Mouse (Mus musculus): ENCODE measurements around the gene Hist1h2bg. TPM values are rescaled to one million over a fixed set of nuclear protein-coding genes. Genes with fewer than 3 reads are reported as not detected.

Hist1h2bg gene
- total RNA-seq (2022) = 10 to 100 TPM; 18.1 to 34.4 (median 24.0) TPM

DNA sequence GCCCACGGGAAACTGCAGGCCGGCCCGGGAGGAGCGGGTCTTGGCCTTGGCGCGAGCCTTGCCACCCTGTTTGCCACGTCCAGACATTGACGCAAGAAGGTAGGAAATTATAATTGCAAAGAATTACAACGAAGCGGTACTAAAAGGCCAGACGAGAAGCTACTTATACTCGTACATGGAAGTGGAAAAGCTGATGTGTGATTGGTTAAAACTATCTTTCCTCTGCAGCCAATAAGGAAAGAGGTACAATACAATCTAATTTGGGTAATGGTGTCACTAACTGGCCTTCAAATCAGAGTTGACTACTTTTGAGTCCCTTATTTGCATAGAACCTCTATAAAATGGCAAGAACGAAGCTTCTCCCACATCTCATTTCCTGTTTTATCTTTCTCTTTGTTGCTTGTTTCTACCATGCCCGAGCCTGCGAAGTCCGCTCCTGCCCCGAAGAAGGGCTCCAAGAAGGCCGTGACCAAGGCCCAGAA is at the start of gene Hist1h2bg, which contains the start of gene Hist1h2ae:
TSS of gene Hist1h2bg (plus strand) at position 375 of the 482 bp plus-strand sequence.
TSS of gene Hist1h2ae (minus strand) at position 199 of the 482 bp plus-strand sequence.
- peak; percentile 93 for DNase-seq (ENCODE audit: low spot score)

- DNase-seq (ENCODE audit: low spot score) = peak; percentile 84
These were observed 49.5 kb upstream of the Hist1h2bg start for GRCm38 (mm10) chr13:23521703-23522102.

- DNase-seq (ENCODE audit: low spot score) = no peak
These were observed 47.2 kb upstream of the Hist1h2bg start for GRCm38 (mm10) chr13:23523976-23524375.

DNA sequence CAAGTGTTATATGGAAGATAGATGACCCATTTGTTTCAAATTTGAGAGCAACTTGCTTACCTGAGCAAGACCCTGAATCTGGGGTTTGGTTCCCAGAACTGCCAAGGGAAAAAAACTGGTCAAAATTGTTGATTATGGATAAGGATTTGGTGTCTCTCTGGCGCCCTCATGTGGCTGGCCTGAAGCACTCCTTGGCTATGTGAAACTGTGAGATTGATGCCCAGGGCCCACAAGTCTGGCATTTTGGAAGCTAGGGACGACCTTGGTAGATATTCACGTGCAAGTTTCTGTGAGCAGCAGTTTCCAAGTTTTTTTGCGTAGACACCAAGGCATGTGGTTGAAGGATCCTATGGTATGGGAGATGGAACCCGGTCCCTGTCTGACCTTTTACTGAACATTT is 46.5 kb upstream of the Hist1h2bg start:
- DNase-seq (ENCODE audit: low spot score) = peak; percentile 54

DNA sequence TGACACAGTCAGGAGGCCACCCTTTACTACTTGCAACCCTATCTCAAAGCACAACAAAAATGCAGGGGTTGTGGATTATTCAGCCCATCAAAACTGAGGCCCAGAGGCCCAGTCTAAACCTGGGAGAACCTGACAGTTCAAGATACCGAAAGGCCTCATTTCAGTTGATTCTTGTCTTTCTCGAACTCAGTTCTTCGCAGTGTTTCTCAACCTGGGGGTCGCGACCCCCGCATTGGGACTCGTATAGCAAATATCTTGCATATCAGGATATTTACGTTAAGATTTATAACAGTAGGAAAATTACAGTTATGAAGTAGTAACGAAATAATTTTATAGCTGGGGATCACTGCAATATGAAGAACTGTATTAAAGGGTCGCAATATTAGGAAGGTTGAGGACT is 45.3 kb upstream of the Hist1h2bg start:
- DNase-seq (ENCODE audit: low spot score) = no peak

DNA sequence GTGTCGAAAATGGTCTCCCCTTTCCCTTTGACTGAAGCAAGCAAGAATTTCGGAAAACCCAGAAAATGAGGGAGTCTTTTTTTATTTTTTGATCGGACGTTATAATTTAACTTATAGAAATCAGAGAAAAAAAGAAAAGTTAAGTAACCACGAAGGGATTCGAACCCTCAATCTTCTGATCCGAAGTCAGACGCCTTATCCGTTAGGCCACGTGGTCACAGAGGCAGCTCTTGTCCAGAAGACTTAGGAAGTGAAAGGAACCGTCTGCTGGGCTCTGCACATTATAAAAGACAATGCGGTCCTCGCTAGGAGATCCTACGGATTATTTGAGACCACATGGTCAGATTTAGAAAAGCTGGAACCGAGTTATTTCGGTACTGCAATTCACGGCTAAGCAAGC is 44.9 kb upstream of the Hist1h2bg start:
- DNase-seq (ENCODE audit: low spot score) = peak; percentile 94

GRCm38 (mm10) chr13:23529005-23529404 is 42.2 kb upstream of the Hist1h2bg start:
- DNase-seq (ENCODE audit: low spot score) = no peak

GRCm38 (mm10) chr13:23529480-23530165 is 41.6 kb upstream of the Hist1h2bg start:
- DNase-seq (ENCODE audit: low spot score) = no peak

DNA sequence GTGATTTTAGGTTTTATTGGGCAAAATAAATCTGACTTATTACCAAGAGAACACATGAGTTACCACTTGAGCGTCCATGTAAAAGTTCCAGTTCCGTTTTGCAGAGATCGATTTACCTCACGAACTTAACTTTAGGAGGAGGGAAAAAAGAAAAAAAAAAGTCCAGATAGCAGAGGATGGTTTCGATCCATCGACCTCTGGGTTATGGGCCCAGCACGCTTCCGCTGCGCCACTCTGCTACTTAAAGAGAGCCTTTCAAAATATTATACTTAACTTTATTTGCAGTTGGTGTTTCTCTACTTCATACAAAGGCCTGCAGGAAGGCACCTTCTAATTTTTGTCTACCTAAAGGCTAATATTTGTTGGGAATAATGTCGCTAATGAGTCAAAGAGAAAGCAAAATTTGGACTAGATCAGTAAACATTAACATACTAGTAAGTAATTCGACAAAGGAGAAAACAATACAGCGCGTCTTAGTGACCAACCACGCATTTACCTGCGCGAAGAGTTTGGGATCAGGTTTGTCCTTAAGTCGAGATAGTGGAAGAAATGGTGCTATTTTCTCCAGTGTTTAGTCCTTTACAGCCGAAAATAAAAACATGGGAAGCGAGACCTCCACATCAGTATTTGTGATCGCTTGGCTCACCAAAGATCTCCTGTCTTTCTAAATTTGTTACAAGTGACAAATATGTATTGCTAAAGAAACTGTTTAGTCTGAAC is 40.9 kb upstream of the Hist1h2bg start:
- peak; percentile 88 for DNase-seq (ENCODE audit: low spot score)

- DNase-seq (ENCODE audit: low spot score) = peak; percentile 99
These were observed 40.0 kb upstream of the Hist1h2bg start, which contains the start of gene Hist1h4h for GRCm38 (mm10) chr13:23530901-23531875. TSS of gene Hist1h4h (plus strand) at chr13:23531050.

DNA sequence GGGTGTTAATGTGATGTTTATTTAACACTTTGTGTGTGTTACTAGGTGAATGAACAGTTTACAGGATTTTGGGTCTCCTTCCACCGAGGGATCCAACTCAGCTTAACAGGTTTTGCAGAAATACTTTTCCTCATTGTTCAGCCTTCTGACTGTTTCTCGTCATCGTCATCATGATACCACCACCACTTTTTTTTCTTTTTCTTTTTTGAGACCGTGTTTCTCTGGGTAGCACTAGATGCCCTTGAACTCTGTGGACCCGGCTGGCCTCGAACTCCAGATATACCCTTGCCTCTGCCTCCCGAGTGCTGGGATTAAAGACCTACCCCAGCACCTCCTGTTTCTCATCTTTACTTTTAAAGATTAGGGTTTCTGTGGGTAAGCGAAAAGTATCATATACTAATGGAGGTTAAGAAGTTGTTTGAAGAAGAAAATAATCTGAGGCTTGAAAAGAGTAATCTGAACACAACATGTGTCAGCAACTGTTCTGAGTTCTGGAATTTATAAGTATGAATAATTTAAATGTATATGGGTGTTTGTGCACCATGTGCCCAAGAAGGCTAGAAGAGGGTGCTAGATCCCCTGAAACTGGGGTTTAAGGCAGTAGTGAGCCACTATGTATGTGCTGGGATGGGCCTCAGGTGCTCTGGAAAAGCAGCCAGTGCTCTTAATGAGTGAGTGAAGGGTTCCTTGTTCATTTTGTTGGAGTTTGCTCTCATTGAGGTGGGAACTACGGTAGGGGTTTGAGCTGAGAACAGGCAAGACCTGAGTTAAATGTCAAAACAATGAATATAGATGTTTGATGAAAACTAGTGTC is 38.7 kb upstream of the Hist1h2bg start:
- DNase-seq (ENCODE audit: low spot score) = no peak

GRCm38 (mm10) chr13:23533560-23534367 is 37.4 kb upstream of the Hist1h2bg start, which contains the start of gene Hist1h2af:
TSS of gene Hist1h2af (plus strand) at chr13:23533906.
- peak; percentile 68 for DNase-seq (ENCODE audit: low spot score)

GRCm38 (mm10) chr13:23534368-23535131 is 36.6 kb upstream of the Hist1h2bg start:
- no peak for DNase-seq (ENCODE audit: low spot score)

DNA sequence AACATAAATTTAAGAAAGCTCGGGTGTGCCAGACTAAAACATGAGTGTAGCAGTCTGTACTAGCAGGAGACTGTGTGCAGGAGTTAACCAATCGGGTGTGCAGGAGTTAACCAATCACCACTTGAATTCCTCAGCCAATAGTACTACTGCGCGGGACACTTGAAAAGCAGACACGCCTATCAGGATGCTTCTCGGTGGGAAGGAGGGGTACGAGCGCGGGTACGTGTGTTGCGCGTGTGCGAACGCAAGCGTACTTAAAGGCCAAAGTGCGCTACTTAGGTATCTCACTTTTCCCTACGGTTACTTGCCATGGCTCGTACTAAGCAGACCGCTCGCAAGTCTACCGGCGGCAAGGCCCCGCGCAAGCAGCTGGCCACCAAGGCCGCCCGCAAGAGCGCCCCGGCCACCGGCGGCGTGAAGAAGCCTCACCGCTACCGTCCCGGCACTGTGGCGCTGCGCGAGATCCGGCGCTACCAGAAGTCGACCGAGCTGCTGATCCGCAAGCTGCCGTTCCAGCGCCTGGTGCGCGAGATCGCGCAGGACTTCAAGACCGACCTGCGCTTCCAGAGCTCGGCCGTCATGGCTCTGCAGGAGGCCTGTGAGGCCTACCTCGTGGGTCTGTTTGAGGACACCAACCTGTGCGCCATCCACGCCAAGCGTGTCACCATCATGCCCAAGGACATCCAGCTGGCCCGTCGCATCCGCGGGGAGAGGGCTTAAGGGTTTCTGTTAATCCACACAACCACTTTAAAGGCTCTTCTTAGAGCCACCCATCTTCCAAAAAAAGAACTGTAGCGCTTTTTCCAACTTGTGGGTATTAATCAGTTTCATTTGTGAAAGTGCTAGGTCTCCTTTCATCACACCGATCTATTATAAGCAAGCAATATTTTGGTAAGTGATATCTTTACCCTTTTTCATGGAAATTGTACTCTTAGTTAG is 35.8 kb upstream of the Hist1h2bg start, which contains the start of gene Hist1h3g:
TSS of gene Hist1h3g (plus strand) at position 286 of the 939 bp plus-strand sequence.
- peak; percentile 87 for DNase-seq (ENCODE audit: low spot score)

GRCm38 (mm10) chr13:23536076-23536822 is 34.9 kb upstream of the Hist1h2bg start:
- DNase-seq (ENCODE audit: low spot score) = no peak

DNA sequence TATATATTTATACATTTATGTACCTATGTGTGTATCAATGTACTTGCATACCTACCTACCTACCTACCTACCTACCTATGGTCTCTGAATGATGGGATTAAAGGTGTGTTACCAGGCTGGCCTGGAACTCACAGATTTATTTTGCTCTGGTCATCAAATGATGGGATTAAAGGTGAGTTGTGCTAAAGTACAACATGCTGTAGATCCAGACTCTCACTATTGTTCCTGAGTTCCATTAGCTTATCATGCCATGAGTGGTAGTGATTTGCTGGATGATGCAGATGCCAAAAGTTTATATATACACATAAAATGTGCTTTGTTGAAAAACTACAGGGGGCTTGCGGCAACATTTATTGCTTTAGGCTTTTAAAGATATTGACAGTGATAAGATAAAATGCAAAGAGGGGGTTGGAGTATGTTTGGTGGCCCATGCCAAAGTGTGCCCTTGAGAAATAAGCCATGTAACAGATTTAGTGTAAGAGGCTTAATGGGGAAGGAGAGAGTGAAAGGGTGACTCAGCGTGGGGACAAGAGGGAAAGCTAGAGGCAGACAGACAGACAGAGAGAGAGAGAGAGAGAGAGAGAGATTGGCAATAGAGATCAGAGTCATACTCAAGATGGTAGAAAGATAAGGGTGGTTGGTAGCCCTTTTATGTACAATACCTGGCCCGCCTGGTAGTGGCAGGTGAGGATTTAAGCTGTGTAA is 34.0 kb upstream of the Hist1h2bg start:
- no peak for DNase-seq (ENCODE audit: low spot score)

Measured in heart, adult 8-10 months (tissue).